Mouse (Mus musculus) CH12.LX (cell line): Measurements from ENCODE around the gene Chsy1. TPM values are rescaled to one million over a fixed set of nuclear protein-coding genes. Genes with fewer than 3 reads are reported as not detected.

ENCODE experiments used
- DNase-seq: peaks from one replicate; pipeline ENCODE4 v3.0.0-alpha.2; 2013; ENCODE audit errors: extremely low read depth
- H3K27ac ChIP-seq: 2 replicates; pipeline ENCODE4 v1.5.1; 2012; ENCODE audit warnings: low read depth, mild to moderate bottlenecking, control low read depth, moderate library complexity; ENCODE audit not compliant: insufficient read depth
- H3K27me3 ChIP-seq: replicated peaks from 2 replicates; pipeline ENCODE3; 2012; ENCODE audit warnings: inconsistent platforms
- H3K36me3 ChIP-seq, 2 experiments: replicated peaks in 1 of 2; 2 replicates each; pipeline versions ENCODE3 to v1.6.1; 2012; ENCODE audit warnings: inconsistent platforms in 1 of 2, low read length in 1 of 2, mild to moderate bottlenecking in 1 of 2, mixed read lengths in 1 of 2, moderate library complexity in 1 of 2; ENCODE audit not compliant: control insufficient read depth in 1 of 2, insufficient read depth in 1 of 2
- H3K4me1 ChIP-seq, 2 experiments: 2 replicates each; pipeline ENCODE4 v1.6.1; 2012; ENCODE audit warnings: inconsistent platforms in 1 of 2, moderate library complexity in 1 of 2; ENCODE audit not compliant: insufficient read depth in 2 of 2, control insufficient read depth in 1 of 2
- H3K4me2 ChIP-seq: 2 replicates; pipeline ENCODE4 v1.6.1; 2012; ENCODE audit warnings: low read depth, mild to moderate bottlenecking, control low read depth; ENCODE audit not compliant: poor library complexity, insufficient read depth, severe bottlenecking
- H3K4me3 ChIP-seq, 3 experiments: fragments of 150-350 bp in 1 of 3; sonication (generic) in 1 of 3; replicated peaks in 1 of 3; 2 replicates each; pipeline versions ENCODE3 to v1.5.1; 2011 to 2012; ENCODE audit warnings: low read depth in 2 of 3, low read length in 2 of 3, mild to moderate bottlenecking in 2 of 3, moderate library complexity in 2 of 3, control low read depth in 1 of 3, improper control_type of control experiment in 1 of 3, inconsistent platforms in 1 of 3, mixed read lengths in 1 of 3; ENCODE audit not compliant: poor library complexity in 1 of 3
- H3K79me2 ChIP-seq: replicated peaks from 2 replicates; pipeline ENCODE4 v1.6.1; 2012; ENCODE audit warnings: mild to moderate bottlenecking, moderate library complexity; ENCODE audit not compliant: control insufficient read depth, poor library complexity, insufficient read depth, severe bottlenecking; ENCODE audit errors: extremely low read depth
- H3K9ac ChIP-seq: 2 replicates; pipeline ENCODE4 v1.6.1; 2012; ENCODE audit warnings: low read depth, mild to moderate bottlenecking, control low read depth, moderate library complexity; ENCODE audit not compliant: insufficient read depth
- H3K9me3 ChIP-seq: replicated peaks from 2 replicates; pipeline ENCODE3; 2012; ENCODE audit warnings: low read length, inconsistent platforms, mixed read lengths
- CHD1 ChIP-seq: IDR thresholded peaks from 2 replicates; pipeline ENCODE4 v1.6.1; 2012; ENCODE audit warnings: low read depth, low read length, improper control_type of control experiment, inconsistent platforms
- E2F4 ChIP-seq: IDR thresholded peaks from 2 replicates; pipeline ENCODE4 v1.6.1; 2011; ENCODE audit warnings: low read depth, low read length, improper control_type of control experiment; ENCODE audit not compliant: insufficient replicate concordance
- EP300 ChIP-seq: IDR thresholded peaks from 2 replicates; pipeline ENCODE4 v1.6.1; 2011; ENCODE audit warnings: low read length, improper control_type of control experiment
- GABPA ChIP-seq: IDR thresholded peaks from 2 replicates; pipeline ENCODE4 v1.6.1; 2012; ENCODE audit warnings: low read depth, low read length, improper control_type of control experiment, inconsistent platforms; ENCODE audit not compliant: insufficient replicate concordance
- JUND ChIP-seq: conservative IDR thresholded peaks from 2 replicates; pipeline ENCODE4 v1.6.1; 2011; ENCODE audit warnings: low read depth, low read length, improper control_type of control experiment
- KAT2A ChIP-seq: IDR thresholded peaks from 2 replicates; pipeline ENCODE4 v1.6.1; 2012; ENCODE audit warnings: low read length, improper control_type of control experiment, inconsistent platforms; ENCODE audit not compliant: insufficient replicate concordance
- MAFK ChIP-seq: IDR thresholded peaks from 2 replicates; pipeline ENCODE4 v1.6.1; 2011; ENCODE audit warnings: low read length, improper control_type of control experiment; ENCODE audit not compliant: insufficient replicate concordance
- MEF2A ChIP-seq: IDR thresholded peaks from 2 replicates; pipeline ENCODE4 v1.6.1; 2014; ENCODE audit warnings: low read depth, mild to moderate bottlenecking, inconsistent platforms, low read length, improper control_type of control experiment, borderline replicate concordance
- PAX5 ChIP-seq: IDR thresholded peaks from 2 replicates; pipeline ENCODE4 v1.6.1; 2012; ENCODE audit warnings: low read length, inconsistent platforms, mixed read lengths
- POLR2AphosphoS2 ChIP-seq: IDR thresholded peaks from 2 replicates; pipeline ENCODE4 v1.6.1; 2011; ENCODE audit warnings: low read depth, low read length, improper control_type of control experiment
- ZKSCAN1 ChIP-seq: IDR thresholded peaks from 2 replicates; pipeline ENCODE4 v1.6.1; 2012; ENCODE audit warnings: low read depth, inconsistent platforms, low read length, improper control_type of control experiment, borderline replicate concordance
- dilution Hi-C: fragments of 300-500 bp; cut with MboI; formaldehyde crosslinking; loops from 2 replicates; pipeline ENCODE4 v1.14.3; 2020; ENCODE audit warnings: low sequenced_read_pairs; ENCODE audit not compliant: extremely low pct_unique_long_range_greater_than_20kb, extremely low pct_ligation_motif_present
- in situ Hi-C: fragments of 300-500 bp; cut with MboI; formaldehyde crosslinking; loops from 3 replicates; pipeline ENCODE4 v1.14.3; 2019; ENCODE audit warnings: low sequenced_read_pairs, low pct_ligation_motif_present, low pct_unique_long_range_greater_than_20kb, mixed read lengths
- polyA plus RNA-seq: library from polyadenylated mRNA; unstranded; fragments of >175 nt; gene quantifications from 2 replicates; pipeline ENCODE4 v1.2.1, GENCODE M21; 2012; ENCODE audit warnings: low read depth; ENCODE audit not compliant: insufficient read length
- total RNA-seq, 2 experiments: library from RNA; depleted of rRNA; stranded (reverse); fragments of 300-350 nt in 1 of 2; fragments of >200 nt in 1 of 2; gene quantifications; 2 replicates each; pipeline ENCODE4 v1.2.3; 2012 to 2014

Gene Chsy1
- total and polyA plus RNA-seq, 3 experiments, result 2.3 to 5.5 (median 2.5) TPM

DNA sequence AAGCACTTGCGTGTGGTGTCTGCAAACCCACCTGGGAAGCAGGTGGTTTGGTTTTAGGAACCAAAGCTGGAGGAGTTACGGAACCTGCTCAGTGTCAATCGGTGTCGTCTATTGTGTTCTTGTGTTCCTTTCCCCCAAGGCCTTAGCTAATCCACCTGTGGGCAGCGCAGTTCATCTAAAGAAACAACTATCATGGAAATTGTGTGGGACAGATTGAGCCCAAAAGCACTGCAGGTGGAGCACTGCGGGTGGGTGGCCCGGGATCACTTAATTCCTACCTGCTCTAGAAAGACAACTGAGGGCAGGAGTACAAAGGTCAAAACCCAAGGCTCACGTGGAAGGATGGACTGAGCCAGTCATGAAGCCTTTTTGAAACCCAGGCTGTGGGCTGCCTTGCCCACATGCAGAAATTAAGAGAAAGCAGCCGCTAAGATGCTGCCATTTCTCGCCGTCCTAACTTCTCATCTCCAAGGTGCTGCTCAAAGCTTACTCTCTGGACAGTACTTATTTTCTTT, 18.6 kb upstream of the Chsy1 start:
- DNase-seq, result no peak
- no peak for TF ChIP-seq CHD1
- Histone ChIP-seq H3K4me2 (no peak overlapping the region), H3K27me3 (no peaks in the 10 kb centered on the region), H3K27ac (no peak overlapping the region), H3K36me3 (peaks cover 52 to 79% of the 10 kb centered on the region in 2 experiments), H3K4me1 (peaks cover 0 to 6% of the 10 kb centered on the region in 2 experiments; a peak in 1 of 4 replicates), H3K9me3 (no peaks in the 10 kb centered on the region), H3K79me2 (peaks cover 3% of the 10 kb centered on the region), H3K4me3 (no peak overlapping the region), H3K9ac (no peak overlapping the region)
- dilution Hi-C loops (no loop called here), in situ Hi-C loops (loop anchor here (25.0 kb wide), 1 partner anchor 572 kb away; no protein-coding TSS in a partner anchor)

DNA sequence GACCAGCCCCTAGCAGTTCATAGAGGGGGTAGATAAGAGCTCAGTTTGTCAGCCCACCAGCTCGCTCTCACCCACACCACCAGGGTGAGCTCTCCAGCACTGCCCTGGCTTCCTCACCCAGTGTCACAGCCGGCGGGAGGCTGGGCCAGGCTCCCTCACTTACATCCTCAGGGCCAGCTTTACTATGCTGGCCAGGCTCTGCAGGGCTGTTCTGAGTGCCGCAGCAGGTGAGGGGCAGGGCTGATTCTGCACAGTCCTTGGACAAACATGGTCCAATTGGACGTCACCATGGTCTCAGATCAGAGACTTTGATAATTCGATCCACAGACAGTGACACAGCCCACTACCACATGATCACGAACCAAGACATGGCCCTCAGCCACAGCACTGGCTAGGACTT, 17.8 kb upstream of the Chsy1 start:
- no peaks in the 10 kb centered on the region for H3K9me3 ChIP-seq
- no peak overlapping the region for H3K4me2 ChIP-seq
- no peaks in the 10 kb centered on the region for H3K27me3 ChIP-seq
- no peak overlapping the region for H3K9ac ChIP-seq
- no peak overlapping the region for H3K4me3 ChIP-seq
- dilution Hi-C loops, result no loop called here
- in situ Hi-C loops, result loop anchor here (25.0 kb wide), 1 partner anchor 571 kb away; no protein-coding TSS in a partner anchor
- H3K79me2 ChIP-seq, result no peaks in the 10 kb centered on the region; the same call in 1 of the 2 replicates
- H3K36me3 ChIP-seq, result peaks cover 45 to 77% of the 10 kb centered on the region in 2 experiments
- DNase-seq, result no peak
- peaks cover 0 to 6% of the 10 kb centered on the region in 2 experiments; a peak in 1 of 4 replicates for H3K4me1 ChIP-seq
- no peak for TF ChIP-seq KAT2A
- TF ChIP-seq JUND, result no peak
- no peak for TF ChIP-seq E2F4
- TF ChIP-seq ZKSCAN1, result no peak
- TF ChIP-seq PAX5, result no peak
- no peak overlapping the region for H3K27ac ChIP-seq

DNA sequence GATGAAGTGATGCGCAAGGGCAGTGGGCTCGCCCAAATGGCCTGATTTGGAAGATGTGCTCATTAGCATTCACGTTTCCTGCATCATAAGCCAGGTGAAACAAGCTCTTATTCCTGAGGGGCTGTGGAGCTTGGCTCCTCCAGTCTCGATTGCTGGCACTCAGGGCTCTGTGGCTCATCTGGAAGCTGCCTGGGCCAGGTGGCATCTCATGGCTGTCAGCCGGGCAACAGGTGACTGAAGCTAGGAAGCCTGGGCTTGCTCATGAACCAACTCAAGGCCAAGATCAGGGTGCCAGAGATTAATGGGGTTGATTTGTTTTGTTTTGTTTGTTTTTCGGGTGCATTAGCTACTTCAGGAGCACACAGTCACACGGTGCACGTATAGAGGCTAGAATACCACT, 16.7 kb upstream of the Chsy1 start:
- no peaks in the 10 kb centered on the region for H3K27me3 ChIP-seq
- peaks cover 34 to 67% of the 10 kb centered on the region in 2 experiments for H3K36me3 ChIP-seq
- peaks cover 0 to 5% of the 10 kb centered on the region in 2 experiments; a peak in 1 of 4 replicates for H3K4me1 ChIP-seq
- H3K4me2 ChIP-seq, result no peak overlapping the region
- TF ChIP-seq POLR2AphosphoS2 (0 out of 2 replicates have a peak, but pooled peaks have one; percentile 38), E2F4 (no peak), MAFK (no peak), MEF2A (no peak), EP300 (no peak), GABPA (no peak)
- DNase-seq, result no peak
- no peak overlapping the region for H3K9ac ChIP-seq
- H3K4me3 ChIP-seq, result no peak overlapping the region
- dilution Hi-C loops, result no loop called here
- no peaks in the 10 kb centered on the region for H3K9me3 ChIP-seq
- no peak overlapping the region for H3K27ac ChIP-seq
- no peaks in the 10 kb centered on the region; the same call in 1 of the 2 replicates for H3K79me2 ChIP-seq
- in situ Hi-C loops, result loop anchor here (25.0 kb wide), 1 partner anchor 570 kb away; no protein-coding TSS in a partner anchor
